Mouse (Mus musculus): Measurements from ENCODE around the gene Fam228b. TPM values are rescaled to one million over a fixed set of nuclear protein-coding genes. Genes with fewer than 3 reads are reported as not detected.
"Not testable (repeated sequence)": the region's sequence is repeated elsewhere in the genome, so short reads cannot be mapped to it uniquely, and the experiment has no call there.

The Fam228b gene
- total RNA-seq (2021): 10 to 100 TPM; 16.0 to 21.1 TPM

DNA sequence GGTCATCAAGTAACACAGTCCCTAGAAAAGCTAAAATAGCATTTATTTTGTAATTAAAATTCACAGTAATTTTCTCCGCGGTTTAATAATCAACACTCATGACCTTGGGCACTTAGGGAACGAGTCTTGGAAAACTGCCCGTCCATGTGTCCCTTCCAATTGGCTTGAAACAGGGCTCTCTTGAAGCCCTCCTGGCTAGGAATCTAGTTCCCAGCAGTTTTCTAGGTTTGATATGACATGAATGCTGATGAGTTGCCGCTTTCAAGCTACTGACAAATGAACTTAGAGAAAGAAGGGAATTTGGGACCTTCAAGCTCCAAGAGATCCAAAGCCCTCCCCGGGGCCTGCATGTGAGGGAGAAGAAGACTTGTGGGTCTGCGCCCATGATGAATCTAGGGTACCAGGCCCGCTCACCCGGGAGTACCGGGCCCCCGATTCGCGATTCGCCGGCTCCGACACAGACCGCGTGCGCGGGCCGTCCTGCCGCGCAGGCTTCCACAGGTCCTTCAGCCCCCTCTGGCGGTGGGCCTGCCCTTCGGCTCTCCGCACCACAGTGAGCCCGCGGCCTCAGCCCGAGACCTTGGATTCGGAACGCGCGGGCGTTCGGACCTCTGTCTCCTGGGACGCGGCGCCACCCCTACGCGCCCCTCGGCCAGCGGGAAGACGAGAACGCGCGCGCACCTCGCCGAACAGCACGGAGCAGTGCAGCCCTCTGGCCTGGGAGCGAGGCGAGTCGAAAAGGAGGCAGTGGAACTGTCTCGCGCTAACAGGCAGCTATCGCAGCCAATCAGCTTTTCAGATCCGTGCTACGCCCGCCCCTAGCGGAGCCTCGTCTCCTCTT is at the start of gene Fam228b, which contains the start of gene Pfn4:
TSS of gene Fam228b (minus strand) at position 776 of the 841 bp plus-strand sequence.
TSS of gene Pfn4 (plus strand) at position 531 of the 841 bp plus-strand sequence.
- DNase-seq: peak; percentile 97
- intact Hi-C loops (cut with DNase I): no loop called here

DNA sequence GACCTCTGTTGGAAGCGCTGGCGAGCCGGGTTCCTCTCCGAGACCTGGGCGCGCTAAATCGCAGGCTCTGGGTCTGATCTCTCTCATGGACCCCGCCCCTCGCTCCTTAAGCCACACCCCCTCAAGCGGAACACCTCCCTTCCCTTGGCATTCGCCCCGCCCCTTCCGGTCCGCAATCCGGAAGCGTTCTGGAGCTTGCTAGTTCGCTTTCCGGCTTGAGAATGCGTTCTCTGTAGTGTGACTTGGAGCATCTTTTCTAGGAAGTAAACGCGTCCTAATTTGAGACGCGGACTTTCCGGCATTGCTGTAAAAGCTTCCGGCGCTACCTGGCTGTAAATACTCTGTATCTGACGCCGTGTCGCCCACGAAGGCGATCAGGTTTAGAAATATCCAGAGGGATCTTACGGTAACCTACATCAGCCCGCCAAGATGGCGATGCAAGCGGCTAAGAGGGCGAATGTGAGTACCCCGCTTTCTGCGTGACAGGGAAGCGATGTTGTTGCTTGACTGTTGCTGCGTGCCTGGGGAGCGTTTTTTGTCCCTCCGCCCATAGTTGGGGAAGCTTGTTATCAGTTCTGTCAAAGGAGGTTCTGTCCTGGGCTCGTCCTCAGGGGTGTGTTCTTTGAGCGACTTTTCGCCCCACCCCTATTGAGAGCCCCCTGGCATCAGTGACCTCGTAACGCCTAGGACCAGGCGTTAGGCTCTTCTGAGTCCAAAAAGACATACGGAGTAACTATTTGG is 48.5 kb upstream of the Fam228b start, which contains the start of gene Sf3b6:
TSS of gene Sf3b6 (plus strand) at position 184 of the 741 bp plus-strand sequence.
- intact Hi-C loops (cut with DNase I): no loop called here
- DNase-seq: peak; percentile 99

DNA sequence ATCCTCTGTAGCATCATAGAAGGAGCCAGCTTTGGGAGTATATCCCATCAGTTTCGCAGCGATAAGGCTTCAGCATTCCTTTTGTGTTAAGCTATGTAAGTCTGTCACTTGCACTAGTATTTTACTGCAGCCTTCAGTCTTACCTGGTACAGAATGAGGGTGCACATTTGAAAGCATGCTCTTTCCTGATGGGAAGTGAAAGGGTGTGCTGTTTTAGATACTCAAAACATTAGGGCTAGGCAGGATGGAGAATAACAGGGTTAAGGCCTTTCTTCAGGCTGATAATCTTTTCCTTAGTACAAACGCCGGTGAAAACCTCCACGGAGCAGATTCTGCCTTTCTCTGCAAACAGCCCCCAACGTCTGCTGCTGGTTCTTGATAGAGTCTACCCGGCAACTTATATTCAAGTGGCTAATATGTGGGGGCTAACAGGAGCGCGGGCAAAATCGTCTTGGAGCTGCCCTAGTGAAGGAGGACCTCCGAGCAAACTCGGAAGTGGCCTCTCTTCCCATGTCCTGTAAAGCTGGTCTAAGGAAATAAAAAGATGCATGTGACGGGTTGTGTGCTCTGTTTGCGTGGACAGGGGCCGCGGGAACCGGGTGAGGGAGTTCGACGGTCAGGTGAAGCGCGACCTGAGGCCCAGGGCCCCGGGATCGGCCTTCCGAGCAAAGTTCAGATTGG is 47.8 kb upstream of the Fam228b start:
- intact Hi-C loops (cut with DNase I): no loop called here
- no peak for DNase-seq

DNA sequence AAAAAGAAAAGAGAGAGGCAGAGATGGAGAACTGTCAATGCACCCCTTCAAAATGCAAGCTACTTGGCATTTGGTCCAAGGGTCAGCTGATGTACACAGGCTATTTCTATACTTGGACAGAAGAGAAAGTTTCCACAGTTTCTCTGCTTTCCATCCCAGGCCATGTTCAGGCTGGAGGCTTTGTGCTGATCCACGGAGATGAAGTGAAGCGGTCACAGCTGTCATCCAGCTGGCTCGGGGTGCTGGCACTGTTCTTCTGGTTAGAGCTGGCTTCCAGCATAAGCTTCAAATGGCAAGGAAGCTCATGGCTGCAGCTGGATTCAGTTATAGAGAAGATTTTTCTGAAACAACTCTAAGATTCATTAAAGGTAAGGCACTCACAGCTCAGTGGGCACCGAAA is 44.6 kb upstream of the Fam228b start:
- peak; percentile 38 for DNase-seq
- intact Hi-C loops (cut with DNase I): no loop called here

DNA sequence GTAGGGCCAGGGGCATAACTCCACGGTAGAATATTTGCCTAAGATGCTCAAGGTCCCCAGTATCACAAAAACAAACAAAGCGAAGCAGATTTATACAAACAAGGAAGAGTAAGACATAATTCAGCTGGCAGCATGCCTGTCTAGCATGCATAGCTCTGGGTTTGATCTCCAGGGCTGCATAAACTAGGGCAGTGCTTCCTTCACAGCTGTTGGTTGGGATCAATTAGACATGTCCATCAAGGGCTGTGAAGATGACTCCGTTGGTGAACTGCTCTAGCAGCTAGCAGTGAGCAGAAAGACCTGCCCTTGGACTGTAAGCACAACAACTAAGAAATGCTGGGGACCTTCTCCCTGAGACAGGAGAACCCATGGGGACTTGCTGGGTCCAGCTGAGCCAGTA is 42.6 kb upstream of the Fam228b start:
- DNase-seq: no peak
- intact Hi-C loops (cut with DNase I): no loop called here

DNA sequence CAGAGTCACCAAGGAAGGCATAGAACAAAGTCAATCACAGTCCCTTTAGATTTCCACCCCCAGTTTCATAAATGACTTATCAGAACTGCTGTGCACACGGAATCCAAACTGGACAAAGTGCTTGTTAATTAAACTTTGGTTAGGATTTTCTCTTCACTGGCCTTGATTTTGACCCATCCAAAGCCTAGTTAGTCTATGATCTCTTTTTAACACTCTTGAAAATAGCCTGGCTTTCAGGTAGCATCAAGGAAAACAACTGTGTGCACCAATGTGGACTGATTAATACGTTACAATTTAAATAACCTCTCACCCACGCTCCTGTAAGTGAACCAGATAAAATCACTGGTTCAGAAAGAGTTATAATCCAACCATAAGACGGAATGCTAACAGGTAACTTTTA is 42.0 kb upstream of the Fam228b start:
- intact Hi-C loops (cut with DNase I): no loop called here
- DNase-seq: no peak

DNA sequence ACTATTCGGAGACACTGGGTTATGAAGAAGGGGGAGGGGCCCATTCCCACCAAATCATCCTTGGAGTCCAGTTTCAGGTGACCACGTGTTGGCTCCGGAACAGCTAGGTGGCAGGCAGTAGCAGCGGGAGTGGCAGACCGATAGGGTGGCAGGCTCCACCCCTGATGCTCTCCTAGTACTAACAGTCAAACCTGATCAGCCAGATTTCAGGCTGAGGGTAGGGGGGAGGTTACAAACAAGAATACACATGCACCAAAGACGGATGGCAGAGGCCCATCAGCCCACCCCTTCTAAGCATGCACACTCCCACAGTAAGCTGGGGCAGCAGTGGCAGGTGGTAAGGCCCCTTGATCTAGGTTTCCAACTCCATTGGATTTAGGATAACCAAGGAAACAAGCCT is 28.4 kb upstream of the Fam228b start:
- DNase-seq; intact Hi-C loops (cut with DNase I): not testable (repeated sequence)

DNA sequence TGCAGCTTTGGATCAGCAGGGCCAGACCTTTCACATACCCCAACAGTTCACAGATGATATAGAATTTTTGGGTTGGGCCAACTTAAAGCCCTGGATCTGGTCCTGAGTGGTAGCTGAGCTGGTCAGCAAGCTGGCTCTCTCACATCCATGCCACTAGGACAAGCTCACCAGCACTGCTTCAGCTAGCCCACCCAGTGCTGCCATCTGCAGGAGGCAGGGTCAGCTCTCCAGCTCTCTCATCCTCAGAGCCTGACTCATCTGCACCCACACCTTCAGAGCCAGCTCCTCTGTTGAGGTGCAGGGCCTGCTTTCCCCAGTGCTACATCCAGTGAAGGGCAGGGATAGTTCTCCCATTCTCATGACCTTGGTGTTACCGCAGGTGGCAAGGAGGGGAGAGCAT is 24.7 kb upstream of the Fam228b start:
- intact Hi-C loops (cut with DNase I): no loop called here
- DNase-seq: peak; percentile 44

DNA sequence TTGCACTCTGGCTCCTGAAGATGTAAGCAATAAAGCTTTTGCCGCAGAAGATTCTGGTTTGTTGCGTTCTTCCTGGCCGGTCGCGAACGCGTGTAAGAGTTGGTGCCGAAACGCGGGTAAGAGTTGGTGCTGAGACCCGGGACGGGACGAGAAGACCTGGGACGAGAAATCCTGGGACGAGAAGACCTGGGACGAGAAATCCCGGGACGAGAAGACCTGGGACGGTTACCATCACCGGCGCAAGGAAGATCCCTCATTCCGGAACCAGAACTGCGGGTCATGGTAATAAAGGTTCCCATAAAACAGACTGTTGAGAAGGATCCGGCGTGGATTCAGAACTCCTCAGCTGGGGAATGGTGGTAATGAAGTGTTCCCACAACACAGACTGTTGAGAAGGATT is 19.1 kb upstream of the Fam228b start:
- DNase-seq; intact Hi-C loops (cut with DNase I): not testable (repeated sequence)

DNA sequence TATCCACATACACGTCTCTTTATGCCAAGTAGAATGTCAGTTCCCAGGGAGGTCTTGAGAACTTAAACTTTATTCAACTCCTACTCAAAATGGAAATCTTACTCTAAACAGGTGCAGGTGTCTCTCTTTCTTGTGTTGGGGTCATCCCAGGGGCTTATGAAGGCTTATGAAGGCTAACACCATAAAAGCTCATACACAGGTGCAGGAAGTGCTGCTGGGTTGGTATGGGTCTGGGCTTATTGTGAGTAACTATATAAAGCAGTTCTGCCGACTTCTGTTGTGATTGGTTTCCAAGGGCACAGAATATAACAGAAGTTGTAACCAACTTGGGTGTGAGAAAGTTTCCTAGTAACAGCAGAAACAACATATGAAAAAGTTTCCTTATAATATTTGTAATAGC is 15.4 kb upstream of the Fam228b start:
- intact Hi-C loops (cut with DNase I): no loop called here

DNA sequence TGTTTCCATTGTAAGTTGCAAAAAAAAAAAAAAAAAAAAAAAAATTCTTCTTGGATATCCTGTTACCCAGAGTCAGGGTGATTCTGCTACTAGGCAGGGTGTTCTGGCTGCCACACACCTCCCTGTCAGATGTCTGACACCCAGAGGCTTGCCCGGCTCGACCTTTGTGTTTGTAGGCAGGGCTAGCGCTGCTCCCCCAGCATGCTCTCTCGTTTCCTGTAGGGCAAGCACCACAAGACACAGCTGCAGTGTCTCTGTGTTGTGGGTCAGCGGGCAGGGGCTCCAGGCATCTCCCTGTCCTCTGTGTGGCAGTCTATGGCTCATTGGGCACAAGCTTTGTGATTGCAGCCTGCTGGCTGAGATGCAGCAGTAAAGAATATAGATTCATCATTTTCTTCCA is 14.5 kb upstream of the Fam228b start:
- intact Hi-C loops (cut with DNase I): no loop called here
- no peak for DNase-seq

More for the DNA sequence above, 15.4 kb upstream of the Fam228b start:
- DNase-seq: no peak

DNA sequence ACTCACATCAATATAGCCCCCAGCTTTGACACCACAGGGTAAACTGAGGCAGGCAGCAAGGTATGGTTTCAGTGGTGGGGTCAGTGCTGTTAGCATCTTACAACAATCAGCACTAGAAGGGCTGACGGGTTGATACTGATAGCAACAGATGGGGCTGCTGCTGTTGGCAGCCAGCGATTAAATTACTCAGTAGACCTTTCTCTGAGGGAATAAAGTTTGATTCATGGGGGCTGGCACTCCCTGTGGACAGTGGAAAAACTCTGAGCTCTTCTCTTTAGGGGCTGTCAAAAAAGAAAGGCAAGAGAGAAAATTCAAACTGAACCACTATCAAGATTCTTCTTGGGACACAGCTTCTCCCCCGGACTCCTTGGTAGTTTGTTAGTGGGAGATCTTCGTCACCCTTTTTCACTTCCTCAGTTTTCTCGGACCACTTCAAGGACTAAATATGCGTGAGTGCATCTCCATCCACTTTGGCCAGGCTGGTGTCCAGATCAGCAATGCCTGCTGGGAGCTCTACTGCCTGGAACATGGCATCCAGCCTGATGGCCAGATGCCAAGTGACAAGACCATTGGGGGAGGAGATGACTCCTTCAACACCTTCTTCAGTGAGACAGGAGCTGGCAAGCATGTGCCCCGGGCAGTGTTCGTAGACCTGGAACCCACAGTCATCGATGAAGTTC is 12.8 kb upstream of the Fam228b start:
- intact Hi-C loops (cut with DNase I); DNase-seq: not testable (repeated sequence)

DNA sequence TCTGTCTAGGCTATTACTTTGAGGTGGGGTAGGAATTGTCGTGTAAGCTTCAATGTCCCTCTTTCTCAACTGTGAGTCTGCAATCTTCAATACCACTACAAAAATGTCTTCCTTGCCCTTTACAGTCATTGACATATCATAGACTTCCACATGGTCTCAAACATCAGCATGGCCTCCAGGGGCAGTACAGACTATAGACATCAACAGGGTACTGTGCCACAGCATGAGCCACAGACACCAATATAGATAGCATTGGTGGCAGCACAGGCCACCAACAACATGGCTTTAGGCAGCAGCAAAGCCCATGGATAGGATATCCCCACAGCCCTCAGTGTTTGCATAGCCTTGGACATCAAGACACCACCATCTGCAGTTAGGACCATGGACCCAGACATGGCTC is 12.2 kb upstream of the Fam228b start:
- no peak for DNase-seq
- intact Hi-C loops (cut with DNase I): no loop called here

DNA sequence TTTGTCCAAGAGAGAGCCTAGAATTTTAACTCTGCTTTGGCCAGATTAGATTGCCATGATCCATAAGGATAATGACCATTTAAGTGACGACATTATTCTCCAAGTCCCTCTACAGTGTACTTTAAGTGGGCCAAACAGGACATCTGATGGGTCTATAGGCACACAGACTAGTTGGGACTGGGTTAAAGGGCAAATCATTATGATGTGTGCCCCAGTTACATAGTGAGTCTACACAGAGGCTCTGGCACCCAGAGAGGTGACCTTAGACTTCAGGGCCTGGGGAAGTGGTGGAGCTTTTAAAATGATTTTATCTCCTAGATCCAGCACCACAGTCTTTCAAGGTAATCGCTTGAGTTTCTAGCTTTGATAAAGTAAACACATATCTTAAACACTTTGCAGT is 11.2 kb upstream of the Fam228b start:
- intact Hi-C loops (cut with DNase I): no loop called here
- no peak for DNase-seq

DNA sequence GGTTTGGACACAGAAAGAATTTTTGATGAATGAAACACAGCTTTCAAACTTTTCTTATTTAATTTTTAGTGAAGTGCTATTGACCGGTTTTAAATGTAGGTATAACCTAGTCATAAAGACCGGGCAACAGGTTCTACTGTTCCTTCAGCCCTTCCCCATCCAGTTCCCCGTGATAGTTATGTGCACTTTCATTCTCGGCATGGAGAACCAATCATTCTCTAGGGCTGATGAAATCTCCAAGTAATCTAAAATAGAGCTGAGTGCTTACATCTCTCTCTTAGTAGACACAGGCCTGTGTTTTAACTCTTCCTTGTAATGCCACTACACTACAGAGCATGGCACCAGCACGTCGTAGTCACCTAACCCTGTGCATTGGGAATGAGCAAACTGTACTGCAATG is 8.7 kb upstream of the Fam228b start:
- no peak for DNase-seq
- intact Hi-C loops (cut with DNase I): no loop called here

DNA sequence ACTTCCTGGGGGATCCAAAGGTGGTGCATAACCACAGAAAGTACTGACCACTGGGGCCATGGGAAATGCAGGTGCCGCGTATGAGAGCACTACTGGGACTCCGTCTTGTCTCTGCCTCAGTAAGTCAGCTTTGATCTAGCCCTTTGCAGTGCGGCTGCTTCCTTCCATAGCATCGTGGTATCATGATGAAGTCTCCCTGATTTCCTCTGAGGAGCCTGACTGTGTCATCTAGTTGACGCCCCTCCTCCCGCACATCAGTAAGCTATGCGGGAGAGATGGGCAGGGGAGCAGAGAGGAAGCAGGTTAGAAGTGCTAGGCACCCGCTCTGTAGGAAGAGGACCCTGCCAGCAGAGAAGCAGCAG is 6.5 kb upstream of the Fam228b start:
- intact Hi-C loops (cut with DNase I): no loop called here

DNA sequence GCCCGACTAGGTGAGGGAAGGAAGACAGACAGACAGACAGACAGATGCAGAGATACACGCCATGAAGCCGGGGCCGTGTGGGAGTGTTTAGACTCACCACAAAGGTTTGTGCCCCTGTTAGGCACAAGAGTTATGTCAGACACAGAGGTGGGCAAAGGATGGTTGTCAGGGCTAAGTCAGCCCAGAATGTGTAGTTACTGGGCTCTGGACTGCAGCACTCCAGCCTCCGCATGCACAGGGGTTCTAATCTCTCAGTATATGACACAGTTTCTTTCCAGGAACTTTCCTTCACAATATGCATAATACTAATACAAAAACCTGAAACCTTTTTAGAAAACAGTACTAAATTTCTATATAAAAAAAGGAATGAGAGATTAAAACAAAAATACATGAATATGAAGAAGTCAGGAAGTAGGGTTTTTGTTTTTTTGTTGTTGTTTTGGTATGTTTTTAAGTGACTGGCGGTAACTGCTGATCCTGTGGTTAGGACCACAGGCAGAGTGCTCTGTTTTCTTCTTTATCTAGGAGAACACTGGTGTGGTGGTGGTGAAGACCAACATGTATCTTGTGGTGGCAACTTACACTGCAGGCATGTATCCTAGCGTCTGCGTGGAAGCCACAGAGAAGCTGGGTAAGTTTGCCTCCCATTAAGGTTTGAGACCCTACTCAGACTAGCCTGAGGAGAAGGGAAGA is 6.0 kb upstream of the Fam228b start:
- intact Hi-C loops (cut with DNase I): no loop called here
- DNase-seq: no peak

More for the DNA sequence above, 6.5 kb upstream of the Fam228b start:
- no peak for DNase-seq

DNA sequence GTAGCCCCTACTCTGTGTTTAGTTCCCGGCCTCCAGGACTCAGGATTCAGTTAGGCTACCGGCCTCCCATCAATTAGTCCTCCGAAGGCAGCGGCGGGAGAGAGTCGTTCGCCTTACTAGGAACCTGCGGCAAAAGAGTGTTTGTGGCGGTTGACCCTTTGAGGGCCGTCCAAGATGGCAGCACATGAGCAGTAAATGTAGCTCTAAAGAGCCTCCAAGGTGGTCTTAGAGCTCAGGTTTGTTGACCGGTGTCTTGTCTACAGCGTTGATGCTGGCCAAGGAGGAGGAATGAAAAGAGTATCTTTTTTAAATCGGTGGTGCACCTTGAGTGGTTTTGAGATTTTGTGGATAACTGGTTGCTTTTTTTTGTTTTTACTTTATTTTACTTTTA is 261 bp upstream of the Fam228b start:
- intact Hi-C loops (cut with DNase I): no loop called here
- DNase-seq: no peak

DNA sequence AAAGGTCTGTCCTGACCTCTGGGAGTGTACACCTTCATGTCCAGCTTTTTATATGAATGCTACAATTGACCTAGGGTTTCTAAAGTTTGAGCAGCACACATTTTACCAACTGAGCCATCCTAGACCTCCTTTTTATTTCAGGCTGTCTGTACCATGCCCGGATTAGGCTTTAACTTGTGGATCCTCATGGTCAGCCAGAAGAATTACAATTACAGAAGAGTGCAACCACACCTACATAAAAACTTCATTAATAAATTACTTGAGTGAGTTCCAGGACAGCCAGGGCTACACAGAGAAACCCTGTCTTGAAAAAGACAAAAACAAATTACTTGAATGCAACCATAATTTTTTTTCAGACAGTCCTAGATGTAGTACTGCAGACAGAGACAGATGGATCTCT is 12.0 kb downstream of the Fam228b start:
- intact Hi-C loops (cut with DNase I): no loop called here
- DNase-seq: no peak

DNA sequence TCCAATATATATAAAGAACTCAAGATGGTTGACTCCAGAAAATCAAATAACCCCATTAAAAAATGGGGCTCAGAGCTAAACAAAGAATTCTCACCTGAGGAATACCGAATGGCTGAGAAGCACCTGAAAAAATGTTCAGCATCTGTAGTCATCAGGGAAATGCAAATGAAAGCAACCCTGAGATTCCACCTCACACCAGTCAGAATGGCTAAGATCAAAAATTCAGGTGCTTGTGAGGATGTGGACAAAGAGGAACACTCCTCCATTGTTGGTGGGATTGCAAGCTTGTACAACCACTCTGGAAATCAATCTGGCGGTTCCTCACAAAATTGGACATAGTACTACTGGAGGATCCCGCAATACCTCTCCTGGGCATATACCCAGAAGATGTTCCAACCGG is 14.6 kb downstream of the Fam228b start:
- intact Hi-C loops (cut with DNase I); DNase-seq: not testable (repeated sequence)
